Mouse (Mus musculus) liver, adult 2 months (tissue): ENCODE measurements around the gene Gpr27.

Experiments
- CTCF ChIP-seq: fragments of 200-500 bp; IDR thresholded peaks from 2 replicates; pipeline ENCODE4 v1.5.1; 2011; ENCODE audit warnings: low read depth, low read length, control low read depth
- POLR2A ChIP-seq: fragments of 200-500 bp; IDR thresholded peaks from 2 replicates; pipeline ENCODE4 v1.6.1; 2011; ENCODE audit warnings: low read length, control low read depth; ENCODE audit not compliant: insufficient read depth; ENCODE audit errors: extremely low read depth

DNA sequence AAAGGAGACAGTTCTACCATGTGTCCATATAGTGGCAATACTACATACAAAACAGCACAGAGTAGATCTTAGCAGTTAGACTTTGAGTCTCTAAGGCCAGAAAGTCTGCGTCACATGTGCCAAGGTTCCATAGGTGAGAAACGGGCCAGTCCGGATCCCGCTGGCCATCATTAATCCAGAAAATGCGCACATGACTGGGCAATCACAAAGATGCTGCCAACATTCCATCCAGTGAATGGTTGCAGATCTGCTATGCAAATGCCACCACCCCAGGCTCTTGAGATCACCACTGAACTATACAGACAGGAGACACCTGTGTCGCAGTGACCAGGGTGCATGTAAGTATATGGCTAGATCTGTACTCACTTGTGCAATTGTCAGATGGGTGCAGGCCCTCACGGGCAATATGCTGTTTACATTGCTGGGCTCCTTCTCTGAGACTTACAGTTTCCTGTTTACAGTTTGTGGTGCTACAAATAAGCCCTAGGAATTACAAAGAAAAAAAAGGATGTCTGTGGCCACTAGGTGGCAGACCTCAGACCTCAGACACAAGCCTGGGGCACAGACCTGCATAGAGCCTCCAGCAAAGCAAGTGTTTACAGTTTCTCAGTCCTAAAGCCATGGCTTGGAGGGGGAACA, 21.9 kb upstream of the Gpr27 start:
- TF ChIP-seq POLR2A: no peak
- peak; percentile 78 for TF ChIP-seq CTCF
